Mouse (Mus musculus): ENCODE measurements at regions not wholly inside any gene's neighbourhood (a gene's known extent, or its start where the extent isn't known, plus 50 kb on each side); places are given as distances from the start of the nearest gene placed in this dataset.

- TF ChIP-seq CTCF (IDR thresholded peaks at IDR 0.05; ENCODE audit: low read depth): peak; percentile 80
- no peaks in the 10 kb centered on the region for H3K9me3 ChIP-seq (ENCODE audit: control insufficient read depth)
- H3K9ac ChIP-seq (ENCODE audit: low read depth, low read length): no peak overlapping the region
- H3K27ac ChIP-seq (ENCODE audit: low read depth, low read length): no peak overlapping the region
- no peaks in the 10 kb centered on the region for H3K4me1 ChIP-seq (replicated peaks; ENCODE audit: control insufficient read depth, insufficient read depth, low read length)
- no peaks in the 10 kb centered on the region for H3K27me3 ChIP-seq (replicated peaks; ENCODE audit: control insufficient read depth, insufficient read depth, low read length)
- H3K4me2 ChIP-seq (replicated peaks; ENCODE audit: low read depth): no peak overlapping the region
- H3K36me3 ChIP-seq (ENCODE audit: control insufficient read depth, insufficient read depth): no peaks in the 10 kb centered on the region
- WGBS: 33% methylated on average over 3 of the region's 3 CpGs
- no peak overlapping the region for H3K4me3 ChIP-seq (ENCODE audit: low read depth, low read length)
- peak; percentile 36 for ATAC-seq
Observed at GRCm38 (mm10) chr6:84472287-84472686, 121.4 kb downstream of the Cyp26b1 start.

- no peak for ATAC-seq
- no peaks in the 10 kb centered on the region for H3K9me3 ChIP-seq (ENCODE audit: control insufficient read depth)
- TF ChIP-seq CTCF (IDR thresholded peaks at IDR 0.05; ENCODE audit: low read depth): peak; percentile 50
- 90% methylated on average over 3 of the region's 3 CpGs for WGBS
- no peak overlapping the region for H3K4me3 ChIP-seq (ENCODE audit: low read depth, low read length)
- H3K36me3 ChIP-seq (ENCODE audit: control insufficient read depth, insufficient read depth): no peaks in the 10 kb centered on the region
- H3K27ac ChIP-seq (ENCODE audit: low read depth, low read length): no peak overlapping the region
- H3K4me1 ChIP-seq (replicated peaks; ENCODE audit: control insufficient read depth, insufficient read depth, low read length): 0 out of 2 replicates have a peak, but pooled peaks cover 4% of the 10 kb centered on the region
- H3K9ac ChIP-seq (ENCODE audit: low read depth, low read length): no peak overlapping the region
- H3K27me3 ChIP-seq (replicated peaks; ENCODE audit: control insufficient read depth, insufficient read depth, low read length): no peaks in the 10 kb centered on the region
- H3K4me2 ChIP-seq (replicated peaks; ENCODE audit: low read depth): no peak overlapping the region
Observed at GRCm38 (mm10) chr6:84467319-84467718, 126.4 kb downstream of the Cyp26b1 start.

DNA sequence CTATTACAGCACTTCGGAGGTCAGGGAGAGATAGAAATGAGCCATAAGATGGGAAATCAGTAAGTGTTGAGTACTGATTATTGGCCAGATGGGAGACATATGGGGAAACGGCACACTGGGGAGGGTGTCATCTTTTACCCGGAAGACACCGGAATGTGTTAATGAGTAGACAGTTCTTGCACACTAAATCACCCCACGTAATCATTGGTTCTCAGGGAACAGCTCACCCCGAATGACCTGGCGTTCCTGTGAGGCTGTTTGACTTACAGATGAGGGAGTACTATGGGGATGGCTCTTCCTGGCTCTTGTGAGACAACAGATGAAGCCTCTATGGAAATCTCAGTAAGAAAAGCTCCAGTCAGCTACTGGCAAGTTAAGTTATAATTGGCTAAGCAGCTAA is 127.5 kb downstream of the Cyp26b1 start:
- H3K27me3 ChIP-seq (replicated peaks; ENCODE audit: control insufficient read depth, insufficient read depth, low read length): no peaks in the 10 kb centered on the region
- H3K9me3 ChIP-seq (ENCODE audit: control insufficient read depth): no peaks in the 10 kb centered on the region
- H3K4me3 ChIP-seq (ENCODE audit: low read depth, low read length): no peak overlapping the region
- H3K9ac ChIP-seq (ENCODE audit: low read depth, low read length): no peak overlapping the region
- no peaks in the 10 kb centered on the region for H3K36me3 ChIP-seq (ENCODE audit: control insufficient read depth, insufficient read depth)
- no peak for TF ChIP-seq CTCF (IDR thresholded peaks at IDR 0.05; ENCODE audit: low read depth)
- H3K4me2 ChIP-seq (replicated peaks; ENCODE audit: low read depth): no peak overlapping the region
- ATAC-seq: no peak
- WGBS: 73% methylated on average over 7 of the region's 7 CpGs
- no peak overlapping the region for H3K27ac ChIP-seq (ENCODE audit: low read depth, low read length)
- 0 out of 2 replicates have a peak, but pooled peaks cover 4% of the 10 kb centered on the region for H3K4me1 ChIP-seq (replicated peaks; ENCODE audit: control insufficient read depth, insufficient read depth, low read length)

DNA sequence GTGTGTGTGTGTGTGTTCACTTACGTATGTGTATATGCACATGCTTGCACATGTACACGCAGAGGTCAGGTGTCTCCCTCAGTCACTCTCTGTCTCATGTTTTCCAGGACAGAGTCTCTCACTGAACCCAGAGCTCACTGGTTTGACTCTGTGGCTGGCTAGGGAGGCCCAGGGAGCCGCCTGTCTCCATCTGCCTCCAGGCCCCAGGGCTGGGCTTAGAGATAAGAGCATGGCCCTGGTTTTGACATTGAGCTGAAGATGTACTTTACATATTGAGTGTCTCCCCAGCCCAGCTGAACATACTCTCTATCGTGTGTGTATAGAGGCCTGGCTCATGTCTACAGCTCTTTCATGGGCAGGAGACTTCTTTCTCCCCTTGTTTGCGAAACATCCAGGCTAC is 128.1 kb downstream of the Cyp26b1 start:
- no peak overlapping the region for H3K9ac ChIP-seq (ENCODE audit: low read depth, low read length)
- H3K4me3 ChIP-seq (ENCODE audit: low read depth, low read length): no peak overlapping the region
- no peak for TF ChIP-seq CTCF (IDR thresholded peaks at IDR 0.05; ENCODE audit: low read depth)
- no peaks in the 10 kb centered on the region for H3K36me3 ChIP-seq (ENCODE audit: control insufficient read depth, insufficient read depth)
- H3K27me3 ChIP-seq (replicated peaks; ENCODE audit: control insufficient read depth, insufficient read depth, low read length): no peaks in the 10 kb centered on the region
- H3K4me1 ChIP-seq (replicated peaks; ENCODE audit: control insufficient read depth, insufficient read depth, low read length): 0 out of 2 replicates have a peak, but pooled peaks cover 4% of the 10 kb centered on the region
- no peak overlapping the region for H3K27ac ChIP-seq (ENCODE audit: low read depth, low read length)
- WGBS: 64% methylated on average over 5 of the region's 5 CpGs
- no peaks in the 10 kb centered on the region for H3K9me3 ChIP-seq (ENCODE audit: control insufficient read depth)
- no peak overlapping the region for H3K4me2 ChIP-seq (replicated peaks; ENCODE audit: low read depth)
- ATAC-seq: no peak

DNA sequence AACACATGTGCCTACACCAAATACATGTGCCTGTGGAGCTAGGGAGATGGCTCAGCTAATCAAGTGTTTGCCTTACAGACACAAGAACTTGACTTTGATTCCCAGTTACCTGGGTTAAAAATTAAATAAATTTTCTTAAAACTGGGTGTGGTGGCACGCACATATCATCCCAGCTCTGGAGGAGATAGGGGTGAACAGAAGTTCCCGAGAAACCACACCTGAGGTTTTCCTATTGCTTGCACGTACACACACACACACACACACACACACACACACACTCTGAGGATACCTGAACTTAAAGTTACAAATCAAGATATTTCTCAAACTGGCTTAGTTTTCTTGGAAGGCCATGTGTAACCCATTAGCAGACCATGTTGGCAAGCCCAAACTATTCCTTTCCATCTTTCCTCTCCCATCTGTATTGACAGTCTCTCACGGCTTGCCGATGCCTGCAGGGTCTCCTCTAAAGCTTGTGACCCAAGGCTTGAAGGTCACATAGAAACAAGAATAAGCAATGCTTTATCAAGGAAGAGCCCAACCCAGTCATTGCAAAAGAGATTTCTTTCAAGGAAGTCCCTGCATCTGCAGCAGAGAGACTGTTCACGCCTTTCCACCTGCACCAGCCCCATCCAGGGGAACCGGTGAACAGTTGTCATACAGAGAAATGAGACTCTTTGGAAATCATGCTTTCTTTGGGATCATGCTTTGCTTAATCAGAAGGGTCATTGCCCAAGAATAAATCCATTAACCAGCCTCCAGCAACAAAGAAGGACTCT is 129.9 kb downstream of the Cyp26b1 start:
- no peak overlapping the region for H3K4me2 ChIP-seq (replicated peaks; ENCODE audit: low read depth)
- TF ChIP-seq CTCF (IDR thresholded peaks at IDR 0.05; ENCODE audit: low read depth): no peak
- no peak overlapping the region for H3K4me3 ChIP-seq (ENCODE audit: low read depth, low read length)
- no peaks in the 10 kb centered on the region for H3K9me3 ChIP-seq (ENCODE audit: control insufficient read depth)
- no peak overlapping the region for H3K9ac ChIP-seq (ENCODE audit: low read depth, low read length)
- 42% methylated on average over 7 of the region's 7 CpGs for WGBS
- peak; percentile 71 for ATAC-seq
- no peaks in the 10 kb centered on the region for H3K27me3 ChIP-seq (replicated peaks; ENCODE audit: control insufficient read depth, insufficient read depth, low read length)
- H3K4me1 ChIP-seq (replicated peaks; ENCODE audit: control insufficient read depth, insufficient read depth, low read length): 0 out of 2 replicates have a peak, but pooled peaks cover 4% of the 10 kb centered on the region
- H3K36me3 ChIP-seq (ENCODE audit: control insufficient read depth, insufficient read depth): no peaks in the 10 kb centered on the region
- no peak overlapping the region; the same call in 1 of the 2 replicates for H3K27ac ChIP-seq (ENCODE audit: low read depth, low read length)

DNA sequence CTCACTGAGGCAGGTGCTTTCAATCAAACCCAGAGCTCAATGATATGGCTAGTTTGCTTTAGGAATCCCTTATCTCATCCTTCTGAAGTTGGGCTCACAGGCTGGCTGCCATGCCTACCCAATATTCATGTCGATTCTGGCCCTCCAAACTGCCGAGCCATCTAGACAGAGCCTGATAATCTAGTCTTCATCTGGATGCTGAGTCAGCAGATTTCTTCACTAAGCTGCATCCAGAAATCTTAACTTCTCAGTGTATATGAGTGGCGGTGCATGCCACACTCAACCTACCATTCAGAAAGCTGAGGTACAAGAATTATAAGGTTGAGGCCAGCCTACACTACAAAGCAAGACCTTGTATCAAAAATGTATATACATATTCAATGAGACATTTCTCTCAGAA is 136.9 kb downstream of the Cyp26b1 start:
- WGBS: 76% methylated on average over 3 of the region's 3 CpGs

More for the DNA sequence above, 136.9 kb downstream of the Cyp26b1 start:
- no peak overlapping the region for H3K27ac ChIP-seq (ENCODE audit: low read depth, low read length)
- no peaks in the 10 kb centered on the region for H3K27me3 ChIP-seq (replicated peaks; ENCODE audit: control insufficient read depth, insufficient read depth, low read length)
- TF ChIP-seq CTCF (IDR thresholded peaks at IDR 0.05; ENCODE audit: low read depth): no peak
- ATAC-seq: no peak
- no peak overlapping the region for H3K4me2 ChIP-seq (replicated peaks; ENCODE audit: low read depth)
- H3K9me3 ChIP-seq (ENCODE audit: control insufficient read depth): no peaks in the 10 kb centered on the region
- no peaks in the 10 kb centered on the region for H3K4me1 ChIP-seq (replicated peaks; ENCODE audit: control insufficient read depth, insufficient read depth, low read length)
- no peak overlapping the region for H3K9ac ChIP-seq (ENCODE audit: low read depth, low read length)
- no peak overlapping the region for H3K4me3 ChIP-seq (ENCODE audit: low read depth, low read length)
- no peaks in the 10 kb centered on the region for H3K36me3 ChIP-seq (ENCODE audit: control insufficient read depth, insufficient read depth)

All from intestine, postnatal 0 days (tissue).